Mouse (Mus musculus) telencephalon, adult 2 months (tissue): ENCODE results near the gene Cela2a.
A peak's percentile ranks its signal among the peaks of the same experiment; 100 is the strongest.

Source experiments
- DNase-seq: peaks from one replicate; pipeline ENCODE4 v3.0.0-alpha.2; 2011; ENCODE audit warnings: low read depth, low spot score

The Cela2a gene

GRCm38 (mm10) chr4:141858501-141858900 lies 32.5 kb upstream of the Cela2a start:
- DNase-seq = no peak

DNA sequence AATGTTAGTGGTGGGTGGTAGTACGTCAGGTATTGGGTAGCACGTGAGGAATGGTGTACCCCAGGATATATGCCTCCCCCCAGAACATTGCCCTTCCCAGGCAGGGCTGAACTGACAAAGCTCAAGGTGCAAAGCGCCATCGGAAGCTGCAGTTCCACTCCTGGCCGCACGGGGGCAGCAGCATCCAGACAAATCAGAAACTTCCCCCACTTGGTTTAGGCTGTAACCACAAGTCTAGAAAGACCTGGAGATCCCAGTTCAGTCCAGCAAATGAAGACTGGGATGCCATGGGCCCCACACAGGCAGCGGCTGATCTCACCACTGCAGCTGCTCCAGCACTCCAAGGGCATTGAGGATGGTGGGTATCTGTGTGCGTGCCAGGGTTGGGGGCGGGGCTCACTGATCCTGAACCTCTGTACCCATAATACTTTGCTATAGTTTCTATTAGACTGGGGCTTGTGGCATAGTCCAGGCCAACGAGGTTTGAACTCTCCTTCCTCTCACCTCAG lies 31.5 kb upstream of the Cela2a start:
- no peak for DNase-seq

- DNase-seq = no peak
Measured at GRCm38 (mm10) chr4:141853437-141853836, 27.5 kb upstream of the Cela2a start.

DNA sequence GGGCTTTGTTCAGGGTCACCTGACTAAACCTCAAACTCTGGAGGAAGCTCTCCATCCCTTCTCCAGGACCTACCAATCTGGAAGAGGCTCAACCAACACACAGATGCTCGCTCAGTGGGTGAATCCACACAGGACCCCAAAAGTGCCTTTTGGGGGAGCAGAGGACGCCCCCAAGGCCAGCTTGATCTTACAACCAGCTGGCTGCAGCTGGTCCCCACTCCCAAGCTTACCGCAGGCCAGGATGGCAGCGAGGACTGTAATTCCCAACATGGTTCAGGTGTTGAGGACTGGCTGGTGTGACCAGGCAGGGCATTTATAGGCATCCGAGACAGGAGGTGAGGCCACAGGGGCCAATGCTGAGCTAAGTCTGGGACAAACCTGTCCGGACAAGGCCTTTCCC lies 20.0 kb upstream of the Cela2a start, which contains the start of gene Ctrc:
Ctrc (minus strand) TSS at position 361 of the 400 bp plus-strand sequence.
- DNase-seq = no peak

GRCm38 (mm10) chr4:141834536-141835095 lies 8.7 kb upstream of the Cela2a start:
- no peak for DNase-seq

DNA sequence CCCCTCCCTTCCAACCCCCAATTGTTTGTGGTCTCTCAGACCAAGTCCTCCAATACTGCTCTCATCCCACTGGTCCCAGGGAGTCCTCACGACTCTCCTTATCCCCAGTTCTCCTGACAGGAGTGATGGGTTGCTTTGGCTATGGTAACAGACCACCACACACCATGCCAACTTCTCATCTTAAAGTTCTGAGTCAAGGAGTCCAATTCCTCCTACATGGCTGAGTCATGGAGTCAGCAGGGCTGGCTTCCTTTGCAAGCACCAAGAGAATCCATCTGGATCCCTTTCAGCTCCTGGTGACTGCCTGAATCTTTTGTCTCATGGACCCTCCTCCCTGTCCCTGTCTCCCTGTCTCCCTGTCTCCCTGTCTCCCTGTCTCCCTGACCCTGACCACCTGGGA lies 8.0 kb upstream of the Cela2a start:
- peak; percentile 62 for DNase-seq

DNA sequence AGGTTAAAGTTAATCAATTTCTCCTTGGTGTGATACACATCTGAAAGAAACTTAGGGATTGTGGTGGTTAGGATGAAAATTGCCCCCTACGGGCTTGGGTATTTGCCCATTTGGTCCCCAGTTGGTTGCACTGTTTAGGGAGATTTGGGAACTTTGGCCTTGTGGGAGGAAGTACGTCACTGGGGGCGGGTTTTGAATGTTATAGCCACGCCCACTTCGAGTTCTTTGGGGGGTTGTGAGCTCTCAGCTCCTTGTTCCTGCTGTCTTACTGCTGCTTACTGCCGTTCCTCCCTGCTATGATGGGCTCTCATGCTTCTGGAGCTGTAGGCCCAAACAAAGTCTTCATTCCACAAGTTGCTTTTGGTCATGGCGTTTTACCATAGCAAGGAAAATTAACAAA lies 5.4 kb upstream of the Cela2a start:
- DNase-seq = no peak

DNA sequence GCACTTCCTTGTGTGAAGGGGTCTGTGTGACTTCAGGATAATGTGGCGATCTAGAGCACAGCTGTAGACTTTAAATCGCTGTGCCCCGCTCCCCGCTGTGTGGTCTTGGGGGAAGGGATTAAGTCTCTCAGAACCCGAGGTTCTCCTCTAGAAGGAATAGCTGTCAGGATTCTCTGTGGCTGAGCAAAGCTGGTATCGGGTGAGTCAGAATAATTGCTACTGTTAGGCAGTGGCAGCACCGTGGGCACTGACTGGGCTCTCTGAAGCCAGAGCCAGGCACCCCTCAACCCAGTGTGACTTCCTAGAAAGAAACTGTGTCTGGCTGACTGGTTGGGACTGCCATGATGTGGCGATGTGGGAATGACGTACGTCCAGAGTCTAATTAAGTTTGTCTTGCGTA lies 4.4 kb upstream of the Cela2a start:
- no peak for DNase-seq

DNA sequence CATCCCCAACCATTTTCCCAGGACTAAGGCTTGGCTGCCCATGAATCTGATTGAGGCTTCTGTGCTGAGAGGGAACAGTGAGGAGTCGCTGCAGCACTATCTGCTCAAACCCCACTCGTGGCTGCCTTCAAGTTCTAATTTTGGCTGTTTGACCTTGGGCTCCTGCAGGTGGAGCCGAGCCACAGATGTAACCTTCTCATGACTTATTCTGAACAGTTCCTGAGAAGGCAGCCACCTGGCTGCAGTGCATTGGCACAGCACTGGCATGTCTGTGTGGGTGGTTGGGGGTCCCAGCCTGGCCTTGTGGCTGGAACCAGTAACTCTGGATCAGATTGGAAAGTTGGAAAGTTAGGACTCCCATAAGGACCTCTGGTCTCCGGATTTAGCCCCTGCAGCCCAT lies 2.2 kb upstream of the Cela2a start:
- no peak for DNase-seq

GRCm38 (mm10) chr4:141827401-141827800 lies 1.4 kb upstream of the Cela2a start:
- DNase-seq = no peak

DNA sequence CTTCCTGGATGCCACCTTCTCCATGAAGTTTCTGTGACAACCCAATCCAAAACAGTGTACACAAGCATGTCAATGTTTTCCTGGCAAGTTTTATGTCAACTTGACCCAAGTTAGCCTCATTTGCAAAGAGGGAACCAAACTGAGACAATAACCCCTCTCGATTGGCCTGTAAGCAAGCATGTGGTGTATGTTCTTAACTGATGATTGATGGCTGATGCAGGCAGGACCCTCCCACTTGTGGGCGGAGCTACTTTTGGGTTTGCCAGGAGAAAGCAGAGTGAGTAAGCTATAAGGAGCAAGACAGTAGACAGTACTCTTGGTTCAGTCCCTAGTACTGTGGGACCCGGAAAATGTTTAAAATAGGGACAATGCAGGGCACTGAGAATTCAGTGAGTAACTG lies 3.0 kb downstream of the Cela2a start:
- DNase-seq = no peak

DNA sequence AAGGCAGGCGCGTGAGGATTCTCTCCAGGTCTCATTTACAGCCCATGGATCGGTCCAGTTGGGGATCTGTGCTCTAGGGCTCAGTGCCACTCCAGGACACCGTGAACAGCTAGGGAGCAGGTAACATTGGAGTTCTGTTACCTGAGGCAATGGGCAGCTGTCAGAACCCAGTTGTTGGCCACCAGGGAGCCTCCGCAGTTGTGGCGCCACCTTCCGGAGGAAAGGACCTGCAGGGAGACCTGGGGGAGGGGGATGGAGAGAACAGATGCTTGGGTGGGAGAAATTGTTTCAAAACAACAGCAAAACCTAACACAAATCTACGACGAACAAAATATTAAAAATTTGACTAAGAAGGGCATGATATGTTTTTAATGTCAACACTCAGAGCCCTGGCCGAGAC lies 3.9 kb downstream of the Cela2a start:
- no peak for DNase-seq

- no peak for DNase-seq
Measured at GRCm38 (mm10) chr4:141821178-141821577, 4.8 kb downstream of the Cela2a start.

GRCm38 (mm10) chr4:141819316-141819715 lies 6.6 kb downstream of the Cela2a start:
- DNase-seq = no peak

- DNase-seq = no peak
Measured at GRCm38 (mm10) chr4:141818861-141819260, 7.1 kb downstream of the Cela2a start.

DNA sequence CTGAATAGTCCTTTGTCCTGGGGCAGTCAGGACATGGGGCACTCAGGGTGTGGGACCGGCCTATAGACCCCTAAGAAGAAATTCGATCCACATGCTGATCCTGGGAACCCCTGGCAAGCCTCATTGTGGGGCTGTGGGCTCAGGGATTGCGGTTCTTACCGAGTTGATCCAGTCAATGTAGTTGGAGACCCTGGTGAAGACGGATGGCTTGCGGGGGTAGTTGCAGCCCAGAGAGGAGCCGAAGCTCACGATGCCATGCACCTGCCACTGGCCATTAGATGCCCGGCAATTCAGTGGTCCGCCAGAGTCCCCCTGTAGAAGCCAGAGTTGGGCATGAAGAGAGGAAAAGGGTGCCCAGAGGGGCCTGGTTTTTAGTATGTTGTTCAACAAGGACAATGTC lies 8.3 kb downstream of the Cela2a start:
- no peak for DNase-seq

DNA sequence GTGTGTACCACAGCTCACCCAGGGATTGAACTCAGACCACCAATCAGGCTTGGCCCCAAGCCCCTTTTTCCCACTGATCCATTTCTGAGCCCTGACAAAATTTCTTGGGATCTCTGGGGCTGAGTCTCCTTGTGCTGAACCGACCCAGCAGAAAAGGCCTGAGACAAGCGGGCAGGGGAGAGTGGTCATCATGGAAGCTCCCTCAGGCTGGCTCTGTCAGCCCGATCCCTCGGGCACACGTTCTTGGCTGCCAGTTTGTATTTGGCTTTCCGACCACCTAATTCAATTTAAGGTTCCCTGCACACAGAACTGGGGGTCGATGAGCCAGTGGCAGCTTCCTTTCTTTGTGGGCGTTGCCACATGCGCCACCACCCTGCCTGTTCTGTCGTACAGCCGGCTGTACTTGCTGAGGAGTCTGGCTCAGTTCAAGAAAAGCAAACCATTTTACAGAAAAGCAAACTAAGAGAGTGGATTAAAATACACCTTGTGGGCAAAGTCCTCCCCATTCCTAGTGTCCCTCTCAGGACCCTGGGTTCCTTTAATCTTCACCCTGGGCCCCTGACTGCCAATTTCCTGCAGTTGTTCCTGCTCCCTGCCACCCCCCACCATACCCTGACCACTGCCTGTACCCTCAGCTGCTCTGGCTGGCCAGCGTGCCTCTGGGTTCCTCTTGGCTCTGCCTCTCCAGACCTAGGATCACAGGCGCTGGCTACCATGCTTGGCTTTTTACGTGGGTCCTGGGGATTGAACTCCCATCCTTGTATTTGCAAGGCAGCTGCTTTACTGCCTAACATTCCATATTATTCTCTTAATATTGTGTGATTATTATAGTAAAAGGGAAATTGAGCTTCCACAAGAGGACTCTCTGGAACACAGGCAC lies 8.9 kb downstream of the Cela2a start:
- no peak for DNase-seq

GRCm38 (mm10) chr4:141816267-141816666 lies 9.7 kb downstream of the Cela2a start:
- no peak for DNase-seq

DNA sequence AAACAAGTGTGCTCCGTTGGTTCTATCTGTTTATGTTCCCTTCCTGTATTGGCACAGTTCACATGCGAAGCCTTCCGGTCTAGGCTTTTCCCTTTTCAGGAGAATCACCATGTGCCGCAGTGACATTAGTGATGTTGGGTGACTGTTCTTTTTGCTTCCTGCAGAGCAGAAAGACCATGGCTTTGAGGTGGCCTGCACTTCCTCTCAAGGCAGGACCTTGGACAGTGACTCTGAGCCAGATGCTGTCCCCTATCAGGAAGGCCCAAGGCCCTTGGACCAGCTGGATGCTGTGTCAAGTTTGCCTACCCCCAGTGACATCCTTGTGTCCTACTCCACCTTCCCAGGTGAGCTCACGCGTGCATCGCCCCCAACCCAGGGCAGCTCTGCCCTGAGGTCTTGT lies 14.6 kb downstream of the Cela2a start:
- DNase-seq = no peak

DNA sequence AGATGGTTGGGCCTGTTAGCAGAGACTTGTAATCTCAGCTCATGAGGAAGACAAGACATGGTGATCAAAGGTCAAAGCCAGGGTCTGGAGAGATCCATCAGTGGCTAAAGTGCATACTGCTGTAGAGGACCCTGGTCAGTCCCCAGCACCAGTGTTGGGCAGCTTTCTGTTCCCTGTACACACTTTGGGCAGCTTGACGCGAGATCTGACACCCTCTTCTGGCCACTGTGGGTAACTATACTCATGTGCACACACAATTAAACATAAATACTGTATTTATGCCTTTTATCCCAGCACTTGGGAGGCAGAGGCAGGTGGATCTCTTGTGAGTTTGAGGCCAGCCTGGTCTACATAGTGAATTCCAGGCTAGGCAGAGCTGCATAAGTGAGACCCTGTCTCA lies 15.0 kb downstream of the Cela2a start:
- DNase-seq = no peak

- DNase-seq = peak; percentile 59
Measured at GRCm38 (mm10) chr4:141809850-141810464, 16.0 kb downstream of the Cela2a start.

DNA sequence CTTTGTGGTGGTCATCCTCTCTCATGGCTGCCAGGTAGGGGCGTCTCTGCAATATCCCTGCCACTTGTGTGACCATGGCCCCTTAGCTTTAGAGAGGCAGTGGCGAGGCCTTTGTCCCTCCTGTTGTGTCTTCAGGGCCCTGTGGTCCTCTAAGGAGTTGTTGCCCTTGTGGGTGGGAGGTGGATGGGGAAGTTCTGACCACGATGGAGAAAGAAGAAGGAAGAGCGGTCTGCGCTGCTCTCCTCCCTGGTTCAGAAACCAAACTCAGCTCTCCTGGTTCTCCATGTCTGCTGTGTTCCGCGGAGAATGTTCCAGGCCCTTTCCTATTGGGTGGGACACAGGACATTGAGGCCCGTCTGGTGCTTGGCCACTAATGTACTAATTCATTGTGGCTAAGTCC lies 20.1 kb downstream of the Cela2a start:
- no peak for DNase-seq

GRCm38 (mm10) chr4:141804105-141804504 lies 21.9 kb downstream of the Cela2a start:
- DNase-seq = no peak
